Mouse (Mus musculus): ENCODE measurements around the gene Dirc2. TPM values are rescaled to one million over a fixed set of nuclear protein-coding genes. Genes with fewer than 3 reads are reported as not detected.

Dirc2 gene
- total and polyA plus RNA-seq, 3 experiments, result 43.2 to 61.9 (median 49.9) TPM

DNA sequence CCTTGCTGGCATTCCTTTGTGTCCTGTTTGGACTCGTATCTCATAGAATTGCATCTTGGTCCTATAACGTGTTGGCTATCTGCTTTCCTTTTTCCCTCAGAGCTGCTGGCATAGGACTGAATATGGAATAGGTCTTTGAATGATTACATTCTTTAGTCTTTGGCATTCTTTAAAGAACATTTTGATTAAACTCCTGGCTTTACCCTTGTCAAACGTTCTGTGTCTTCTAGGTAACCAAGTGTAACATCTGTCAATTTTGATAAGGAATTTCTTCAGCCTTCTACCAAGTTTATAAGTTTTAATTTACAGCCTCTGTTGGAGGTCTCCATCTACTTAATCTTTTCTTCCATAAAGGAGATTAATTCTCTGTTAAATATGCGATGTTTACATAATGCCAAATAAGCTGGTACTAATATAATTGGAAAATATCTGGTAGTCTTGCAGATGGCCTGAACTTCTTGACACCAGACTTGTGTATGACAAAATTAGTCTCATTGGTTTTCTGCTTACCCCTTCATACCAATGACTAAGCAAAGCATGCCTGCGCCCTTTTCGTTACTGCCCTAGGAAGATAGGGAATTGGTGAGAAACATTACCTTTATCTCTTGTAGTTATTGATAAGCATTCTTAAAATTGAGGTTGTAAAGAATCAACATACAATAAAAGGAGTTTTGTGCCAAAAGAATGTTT, 38.0 kb upstream of the Dirc2 start:
- no peak overlapping the region for H3K4me3 ChIP-seq
- H3K27ac ChIP-seq, result no peak overlapping the region
- no peaks in the 10 kb centered on the region for H3K27me3 ChIP-seq (ENCODE audit: control insufficient read depth, insufficient read depth, low read length)
- H3K4me1 ChIP-seq (ENCODE audit: control insufficient read depth, insufficient read depth, low read length), result no peaks in the 10 kb centered on the region; the same call in 1 of the 2 replicates
- intact Hi-C loops (cut with DNase I), result no loop called here
- no peak for TF ChIP-seq POLR2A (IDR thresholded peaks at IDR 0.05; ENCODE audit: insufficient read depth, low read depth, low read length)
- TF ChIP-seq EP300 (IDR thresholded peaks at IDR 0.05; ENCODE audit: insufficient read depth, low read depth, low read length), result no peak
- no peak for TF ChIP-seq CTCF (IDR thresholded peaks at IDR 0.05)
- WGBS, result 75% methylated on average over 6 of the region's 6 CpGs
- no peaks in the 10 kb centered on the region for H3K79me2 ChIP-seq (replicated peaks; ENCODE audit: control insufficient read depth, insufficient read depth, low read length)
- DNase-seq, result no peak
- H3K9ac ChIP-seq (ENCODE audit: low read depth, low read length), result no peak overlapping the region
- H3K36me3 ChIP-seq (ENCODE audit: control insufficient read depth, insufficient read depth, low read length), result no peaks in the 10 kb centered on the region; the same call in 1 of the 2 replicates

DNA sequence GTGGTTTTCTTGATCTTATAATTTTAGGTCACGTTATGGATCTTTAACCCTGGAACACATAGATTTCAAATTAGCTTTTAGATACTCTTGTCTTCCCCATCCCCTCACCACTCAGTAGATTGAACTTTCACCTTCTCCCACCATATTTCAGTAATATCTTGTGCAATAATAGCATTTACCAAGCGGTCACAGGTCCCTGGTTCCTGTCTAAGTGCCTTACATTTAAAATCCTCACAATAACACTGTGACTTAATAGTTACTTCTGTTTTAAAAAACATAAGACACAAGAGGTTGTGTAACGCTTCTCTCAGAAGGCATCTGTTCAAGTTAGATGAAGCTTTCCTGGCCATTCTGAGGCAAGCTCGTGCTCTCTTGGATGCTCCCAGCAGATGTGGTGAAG, 34.6 kb upstream of the Dirc2 start:
- intact Hi-C loops (cut with DNase I), result no loop called here
- Histone ChIP-seq H3K79me2 (replicated peaks; ENCODE audit: control insufficient read depth, insufficient read depth, low read length) (no peaks in the 10 kb centered on the region), H3K27me3 (ENCODE audit: control insufficient read depth, insufficient read depth, low read length) (no peaks in the 10 kb centered on the region), H3K4me3 (no peak overlapping the region), H3K36me3 (ENCODE audit: control insufficient read depth, insufficient read depth, low read length) (no peaks in the 10 kb centered on the region; the same call in 1 of the 2 replicates), H3K4me1 (ENCODE audit: control insufficient read depth, insufficient read depth, low read length) (no peaks in the 10 kb centered on the region; the same call in 1 of the 2 replicates), H3K9ac (ENCODE audit: low read depth, low read length) (no peak overlapping the region), H3K27ac (no peak overlapping the region)
- no peak for DNase-seq
- 95% methylated on average over 4 of the region's 4 CpGs for WGBS
- no peak for TF ChIP-seq CTCF (IDR thresholded peaks at IDR 0.05)
- no peak for TF ChIP-seq EP300 (IDR thresholded peaks at IDR 0.05; ENCODE audit: insufficient read depth, low read depth, low read length)
- TF ChIP-seq POLR2A (IDR thresholded peaks at IDR 0.05; ENCODE audit: insufficient read depth, low read depth, low read length), result no peak

GRCm38 (mm10) chr16:35802163-35802562, 33.0 kb upstream of the Dirc2 start:
- Histone ChIP-seq H3K36me3 (ENCODE audit: control insufficient read depth, insufficient read depth, low read length) (no peaks in the 10 kb centered on the region; the same call in 1 of the 2 replicates), H3K4me3 (no peak overlapping the region), H3K79me2 (replicated peaks; ENCODE audit: control insufficient read depth, insufficient read depth, low read length) (no peaks in the 10 kb centered on the region), H3K9ac (ENCODE audit: low read depth, low read length) (no peak overlapping the region), H3K27me3 (ENCODE audit: control insufficient read depth, insufficient read depth, low read length) (no peaks in the 10 kb centered on the region), H3K4me1 (ENCODE audit: control insufficient read depth, insufficient read depth, low read length) (no peaks in the 10 kb centered on the region; the same call in 1 of the 2 replicates), H3K27ac (no peak overlapping the region)
- DNase-seq, result peak in 1 of 2 experiments; percentile 8
- 79% methylated on average over 7 of the region's 7 CpGs for WGBS
- intact Hi-C loops (cut with DNase I), result no loop called here
- no peak for TF ChIP-seq EP300 (IDR thresholded peaks at IDR 0.05; ENCODE audit: insufficient read depth, low read depth, low read length)
- TF ChIP-seq POLR2A (IDR thresholded peaks at IDR 0.05; ENCODE audit: insufficient read depth, low read depth, low read length), result no peak
- TF ChIP-seq CTCF (IDR thresholded peaks at IDR 0.05), result no peak

DNA sequence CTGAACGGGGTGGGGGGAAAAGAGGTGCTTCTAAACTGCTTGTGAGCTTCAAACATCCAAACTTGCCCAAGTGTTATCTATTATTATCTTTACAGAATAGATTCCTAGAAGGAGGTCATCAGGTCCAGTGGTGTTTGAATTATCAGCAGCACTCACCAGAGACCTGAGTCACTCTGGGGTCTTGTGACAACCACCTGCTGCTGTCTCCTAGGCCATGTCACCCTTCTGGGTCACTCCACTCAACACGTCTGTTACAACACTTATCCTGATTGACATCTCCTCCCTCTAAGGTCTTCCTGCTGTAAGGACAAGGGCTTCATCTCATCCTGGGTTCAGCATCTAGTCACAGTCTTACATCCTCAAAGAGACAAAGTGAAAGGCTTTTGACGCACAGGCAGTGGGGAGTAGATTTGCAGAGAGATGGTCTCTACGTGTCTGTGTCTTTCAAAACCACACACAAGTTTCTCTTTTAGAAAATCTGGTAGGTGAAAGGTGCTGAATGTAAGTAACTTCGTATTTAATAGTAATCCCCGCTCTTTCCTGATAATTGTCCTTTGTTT, 22.9 kb upstream of the Dirc2 start:
- no peaks in the 10 kb centered on the region for H3K4me1 ChIP-seq (ENCODE audit: control insufficient read depth, insufficient read depth, low read length)
- H3K9ac ChIP-seq (ENCODE audit: low read depth, low read length), result no peak overlapping the region
- H3K27me3 ChIP-seq (ENCODE audit: control insufficient read depth, insufficient read depth, low read length), result no peaks in the 10 kb centered on the region
- DNase-seq, result no peak
- no peak overlapping the region for H3K4me3 ChIP-seq
- no peaks in the 10 kb centered on the region; the same call in 1 of the 2 replicates for H3K79me2 ChIP-seq (replicated peaks; ENCODE audit: control insufficient read depth, insufficient read depth, low read length)
- TF ChIP-seq EP300 (IDR thresholded peaks at IDR 0.05; ENCODE audit: insufficient read depth, low read depth, low read length) (no peak), CTCF (IDR thresholded peaks at IDR 0.05) (no peak), POLR2A (IDR thresholded peaks at IDR 0.05; ENCODE audit: insufficient read depth, low read depth, low read length) (no peak)
- WGBS, result 79% methylated on average over 6 of the region's 6 CpGs
- no peaks in the 10 kb centered on the region; the same call in 1 of the 2 replicates for H3K36me3 ChIP-seq (ENCODE audit: control insufficient read depth, insufficient read depth, low read length)
- H3K27ac ChIP-seq, result no peak overlapping the region
- intact Hi-C loops (cut with DNase I), result no loop called here

GRCm38 (mm10) chr16:35788330-35788729, 19.2 kb upstream of the Dirc2 start:
- H3K9ac ChIP-seq (ENCODE audit: low read depth, low read length), result no peak overlapping the region
- H3K27ac ChIP-seq, result peak overlapping the region; percentile 57
- H3K36me3 ChIP-seq (ENCODE audit: control insufficient read depth, insufficient read depth, low read length), result no peaks in the 10 kb centered on the region; the same call in 1 of the 2 replicates
- WGBS, result 62% methylated on average over 6 of the region's 6 CpGs
- H3K79me2 ChIP-seq (replicated peaks; ENCODE audit: control insufficient read depth, insufficient read depth, low read length), result no peaks in the 10 kb centered on the region
- intact Hi-C loops (cut with DNase I), result no loop called here
- TF ChIP-seq EP300 (IDR thresholded peaks at IDR 0.05; ENCODE audit: insufficient read depth, low read depth, low read length) (no peak), CTCF (IDR thresholded peaks at IDR 0.05) (no peak), POLR2A (IDR thresholded peaks at IDR 0.05; ENCODE audit: insufficient read depth, low read depth, low read length) (no peak)
- DNase-seq, result no peak
- no peak overlapping the region for H3K4me3 ChIP-seq
- H3K27me3 ChIP-seq (ENCODE audit: control insufficient read depth, insufficient read depth, low read length), result no peaks in the 10 kb centered on the region
- no peaks in the 10 kb centered on the region for H3K4me1 ChIP-seq (ENCODE audit: control insufficient read depth, insufficient read depth, low read length)
